Mouse (Mus musculus) ES-Bruce4 (cell line): ENCODE measurements around the gene Aldh1b1. TPM values are rescaled to one million over a fixed set of nuclear protein-coding genes. Genes with fewer than 3 reads are reported as not detected.

Source experiments
- H3K27ac ChIP-seq: 2 replicates; pipeline ENCODE4 v1.5.1; 2012; ENCODE audit warnings: low read length, inconsistent platforms; ENCODE audit not compliant: insufficient read depth
- H3K27me3 ChIP-seq: 2 replicates; pipeline ENCODE4 v1.6.1; 2012; ENCODE audit warnings: mild to moderate bottlenecking, low read length, inconsistent platforms; ENCODE audit not compliant: control insufficient read depth, poor library complexity, insufficient read depth, severe bottlenecking
- H3K36me3 ChIP-seq: 2 replicates; pipeline ENCODE4 v1.6.1; 2012; ENCODE audit warnings: inconsistent platforms, mild to moderate bottlenecking, low read length, moderate library complexity; ENCODE audit not compliant: control insufficient read depth, poor library complexity, insufficient read depth, severe bottlenecking
- H3K4me1 ChIP-seq: one replicate; pipeline ENCODE4 v1.8.1; 2011; ENCODE audit warnings: low read length; ENCODE audit not compliant: control insufficient read depth, insufficient read depth
- H3K4me3 ChIP-seq: 2 replicates; pipeline ENCODE4 v1.5.1; 2011; ENCODE audit warnings: low read depth, mild to moderate bottlenecking, low read length
- H3K9ac ChIP-seq: 2 replicates; pipeline ENCODE4 v1.6.1; 2012; ENCODE audit warnings: low read depth, mild to moderate bottlenecking, inconsistent platforms; ENCODE audit not compliant: poor library complexity, severe bottlenecking
- H3K9me3 ChIP-seq: replicated peaks from 2 replicates; pipeline ENCODE4 v1.6.1; 2012; ENCODE audit warnings: mild to moderate bottlenecking, low read length, inconsistent platforms; ENCODE audit not compliant: control insufficient read depth, poor library complexity, insufficient read depth, severe bottlenecking
- CTCF ChIP-seq: IDR thresholded peaks from one replicate; pipeline ENCODE4 v1.8.1; 2011; ENCODE audit warnings: low read depth, low read length
- EP300 ChIP-seq: IDR thresholded peaks from 2 replicates; pipeline ENCODE4 v1.6.1; 2011; ENCODE audit warnings: low read depth, low read length; ENCODE audit not compliant: insufficient read depth
- POLR2A ChIP-seq: IDR thresholded peaks from one replicate; pipeline ENCODE4 v1.8.1; 2011; ENCODE audit warnings: low read length; ENCODE audit not compliant: insufficient read depth
- polyA plus RNA-seq: library from polyadenylated mRNA; stranded (reverse); fragments of >200 nt; gene quantifications from 2 replicates; pipeline ENCODE4 v1.2.4, GENCODE M21; 2011; ENCODE audit warnings: low read depth; ENCODE audit not compliant: missing spikeins, insufficient read depth, insufficient read length

The Aldh1b1 gene
- polyA plus RNA-seq, 1 experiment, result 9.3 TPM

DNA sequence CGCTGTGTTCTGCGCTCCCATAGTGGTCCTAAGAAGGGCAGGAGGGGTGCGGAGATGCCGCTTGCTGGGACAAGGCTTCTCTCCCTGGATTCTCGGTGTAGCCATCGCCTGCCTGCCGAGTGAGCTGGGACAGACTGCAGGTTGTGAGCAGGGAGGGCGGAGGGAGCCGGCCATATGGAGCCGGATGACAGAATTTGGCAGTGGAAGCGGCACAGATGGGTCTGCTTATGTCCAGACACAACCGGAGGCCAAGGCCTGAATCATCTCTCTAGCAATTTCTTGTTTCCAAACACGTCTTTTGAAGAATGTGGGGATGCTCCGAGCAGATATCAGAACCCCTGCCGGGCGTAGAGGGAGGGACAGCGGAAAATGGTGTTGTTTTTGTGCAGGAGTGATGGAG is 42.9 kb upstream of the Aldh1b1 start:
- Histone ChIP-seq H3K36me3 (no peaks in the 10 kb centered on the region), H3K4me1 (peaks cover 10% of the 10 kb centered on the region), H3K4me3 (no peak overlapping the region), H3K27me3 (no peaks in the 10 kb centered on the region), H3K9me3 (no peaks in the 10 kb centered on the region), H3K27ac (no peak overlapping the region), H3K9ac (no peak overlapping the region)
- TF ChIP-seq CTCF, result no peak
- no peak for TF ChIP-seq EP300
- no peak for TF ChIP-seq POLR2A

GRCm38 (mm10) chr4:45757941-45758340 is 40.9 kb upstream of the Aldh1b1 start:
- H3K9me3 ChIP-seq, result no peaks in the 10 kb centered on the region
- no peaks in the 10 kb centered on the region for H3K27me3 ChIP-seq
- H3K27ac ChIP-seq, result no peak overlapping the region
- H3K36me3 ChIP-seq, result no peaks in the 10 kb centered on the region
- peaks cover 12% of the 10 kb centered on the region for H3K4me1 ChIP-seq
- no peak overlapping the region for H3K9ac ChIP-seq
- TF ChIP-seq POLR2A (no peak), CTCF (no peak), EP300 (no peak)
- H3K4me3 ChIP-seq, result no peak overlapping the region

- Histone ChIP-seq H3K27ac (no peak overlapping the region), H3K9ac (no peak overlapping the region), H3K4me1 (peaks cover 19% of the 10 kb centered on the region), H3K36me3 (no peaks in the 10 kb centered on the region), H3K4me3 (no peak overlapping the region), H3K27me3 (no peaks in the 10 kb centered on the region), H3K9me3 (no peaks in the 10 kb centered on the region)
- TF ChIP-seq EP300, result 0 out of 2 replicates have a peak, but pooled peaks have one; percentile 16
- no peak for TF ChIP-seq CTCF
Observed at GRCm38 (mm10) chr4:45759411-45759810, 39.4 kb upstream of the Aldh1b1 start.

GRCm38 (mm10) chr4:45762600-45762999 is 36.2 kb upstream of the Aldh1b1 start:
- Histone ChIP-seq H3K27ac (no peak overlapping the region), H3K4me3 (no peak overlapping the region), H3K9ac (no peak overlapping the region), H3K4me1 (peaks cover 24% of the 10 kb centered on the region), H3K27me3 (no peaks in the 10 kb centered on the region), H3K9me3 (no peaks in the 10 kb centered on the region), H3K36me3 (no peaks in the 10 kb centered on the region)
- TF ChIP-seq POLR2A (no peak), CTCF (no peak), EP300 (no peak)

DNA sequence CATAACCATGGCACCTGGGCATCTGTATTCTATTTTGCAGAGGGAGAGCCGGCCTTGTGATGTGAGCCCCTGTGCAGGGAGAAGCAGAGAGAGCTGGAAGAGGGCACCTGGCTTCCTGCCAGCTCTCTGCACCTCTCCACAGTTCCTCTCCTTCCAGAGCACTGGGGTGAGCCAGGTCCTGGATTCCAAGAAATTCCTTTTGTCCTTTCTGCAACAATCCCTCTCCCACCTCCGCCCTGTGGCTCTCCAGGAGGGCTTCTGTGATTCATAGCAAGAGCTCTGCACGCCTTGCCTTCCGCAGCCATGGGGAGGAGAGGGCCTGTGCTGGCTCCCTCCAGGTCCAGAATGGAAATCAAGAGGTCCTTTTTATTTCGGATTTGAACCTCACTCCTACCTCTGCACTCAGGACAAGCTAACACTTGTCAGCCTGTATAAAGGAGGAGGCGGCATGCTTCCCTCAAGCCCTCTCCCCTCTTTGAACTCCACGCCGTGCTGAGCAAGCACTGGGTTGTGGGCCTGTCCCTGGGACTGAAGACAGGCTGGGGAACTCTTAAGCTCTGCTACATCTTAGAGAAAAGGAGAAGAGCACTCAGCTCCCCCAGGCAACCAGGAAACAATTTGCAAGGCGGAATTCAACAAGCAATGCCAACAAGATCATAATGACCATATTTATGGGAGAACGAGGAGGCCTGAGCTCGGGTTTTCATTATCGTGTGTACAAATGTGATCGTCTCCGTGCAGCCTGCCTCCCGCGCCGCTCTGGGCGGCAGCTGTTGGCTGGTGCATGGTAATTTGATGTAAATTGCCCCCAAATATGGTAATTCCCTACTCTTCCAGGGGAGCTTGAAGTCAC is 35.3 kb upstream of the Aldh1b1 start:
- Histone ChIP-seq H3K9me3 (no peaks in the 10 kb centered on the region), H3K27me3 (no peaks in the 10 kb centered on the region), H3K4me3 (peak overlapping the region; percentile 27), H3K27ac (peak overlapping the region; percentile 74), H3K4me1 (peaks cover 31% of the 10 kb centered on the region), H3K36me3 (no peaks in the 10 kb centered on the region), H3K9ac (peak overlapping the region; percentile 6; the same call in 1 of the 2 replicates)
- TF ChIP-seq EP300 (peak; percentile 89), POLR2A (no peak)

DNA sequence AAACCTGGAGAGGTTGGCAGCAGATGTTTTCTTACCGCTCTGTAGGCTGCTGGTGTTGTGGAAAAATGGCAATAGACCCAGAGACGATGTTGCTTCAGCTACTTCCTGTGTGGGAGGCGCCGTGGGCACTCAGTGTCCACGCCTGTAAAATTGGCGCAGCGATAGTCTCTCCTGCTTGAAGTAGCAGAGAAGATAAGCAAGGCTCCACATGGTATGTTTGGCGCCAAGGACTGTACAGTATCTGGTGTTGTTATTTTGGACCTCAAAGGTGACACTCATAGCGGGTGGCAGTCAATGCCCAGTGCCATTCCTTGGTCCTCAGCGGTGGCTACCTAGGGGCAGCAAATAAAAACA is 34.7 kb upstream of the Aldh1b1 start:
- peak overlapping the region; percentile 74 for H3K27ac ChIP-seq
- no peak for TF ChIP-seq CTCF
- no peak for TF ChIP-seq POLR2A
- TF ChIP-seq EP300, result no peak
- no peaks in the 10 kb centered on the region for H3K27me3 ChIP-seq
- H3K4me1 ChIP-seq, result peaks cover 30% of the 10 kb centered on the region
- peak overlapping the region; percentile 6; the same call in 1 of the 2 replicates for H3K9ac ChIP-seq
- no peaks in the 10 kb centered on the region for H3K36me3 ChIP-seq
- H3K4me3 ChIP-seq, result peak overlapping the region; percentile 27
- no peaks in the 10 kb centered on the region for H3K9me3 ChIP-seq
